Mouse (Mus musculus): ENCODE data around the gene Gm6793. TPM values are rescaled to one million over a fixed set of nuclear protein-coding genes. Genes with fewer than 3 reads are reported as not detected.
A peak's percentile ranks its signal among the peaks of the same experiment; 100 is the strongest.

Gm6793 gene
- total RNA-seq, 2 experiments from 2014 or later: 0.15 TPM; not detected in 1

DNA sequence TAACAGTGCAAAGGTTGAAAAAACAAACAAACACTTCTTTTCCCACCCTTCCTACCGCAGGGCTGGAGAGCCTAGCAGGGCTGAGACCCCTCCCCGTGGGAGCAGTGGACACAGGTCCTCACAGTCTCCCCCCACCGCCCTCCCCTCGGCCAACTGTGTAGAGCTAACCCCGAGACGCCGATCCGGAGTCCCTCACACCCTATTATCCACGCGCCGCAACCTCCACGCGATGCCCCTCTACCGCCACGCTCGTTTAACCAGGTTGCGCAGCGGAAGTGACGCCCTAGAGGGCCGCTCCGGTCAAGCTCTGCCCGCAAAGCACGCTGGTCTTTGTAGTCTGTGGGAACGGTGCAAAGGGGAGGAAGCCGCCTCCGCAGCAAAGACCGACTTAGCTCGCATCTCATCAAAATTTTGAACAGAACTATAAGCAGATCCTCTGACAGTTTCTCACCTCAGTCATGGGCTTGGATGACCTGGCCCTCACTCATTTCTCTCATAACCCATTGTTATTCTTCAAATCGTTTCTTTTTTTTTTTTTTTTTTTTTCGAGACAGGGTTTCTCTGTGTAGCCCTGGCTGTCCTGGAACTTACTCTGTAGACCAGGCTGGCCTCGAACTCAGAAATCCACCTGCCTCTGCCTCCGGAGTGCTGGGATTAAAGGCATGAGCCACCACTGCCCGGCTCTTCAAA is 22.7 kb downstream of the Gm6793 start, which contains the start of gene Adat1:
Gene Adat1 (minus strand): TSS at position 290 of the 690 bp plus-strand sequence.
- intact Hi-C loops (cut with DNase I): loop anchor here (2.0 kb wide), 1 partner anchor 51 kb away; the partner anchor contains the start of gene Gabarapl2

DNA sequence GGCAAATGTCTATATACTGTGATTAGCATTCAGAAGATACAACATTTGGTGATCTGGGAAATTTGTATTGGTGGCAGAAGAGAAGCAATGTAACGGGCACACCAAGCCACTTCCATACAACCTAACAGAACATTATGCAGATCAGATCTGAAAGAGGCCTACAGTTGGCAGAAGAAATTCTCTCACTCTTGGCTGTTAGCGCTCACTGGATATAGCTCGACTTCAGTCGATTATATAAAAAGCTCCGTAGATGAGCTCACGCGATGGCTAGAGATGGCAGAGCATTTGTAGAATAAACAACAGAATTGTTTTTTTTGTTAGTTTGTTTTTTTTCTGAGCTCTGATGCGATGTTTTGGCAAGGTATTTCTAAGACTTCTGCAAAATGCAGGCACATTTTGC is 23.6 kb downstream of the Gm6793 start:
- intact Hi-C loops (cut with DNase I): no loop called here

More for the DNA sequence above, 22.7 kb downstream of the Gm6793 start, which contains the start of gene Adat1:
- DNase-seq: peak; percentile 81 to 89

DNA sequence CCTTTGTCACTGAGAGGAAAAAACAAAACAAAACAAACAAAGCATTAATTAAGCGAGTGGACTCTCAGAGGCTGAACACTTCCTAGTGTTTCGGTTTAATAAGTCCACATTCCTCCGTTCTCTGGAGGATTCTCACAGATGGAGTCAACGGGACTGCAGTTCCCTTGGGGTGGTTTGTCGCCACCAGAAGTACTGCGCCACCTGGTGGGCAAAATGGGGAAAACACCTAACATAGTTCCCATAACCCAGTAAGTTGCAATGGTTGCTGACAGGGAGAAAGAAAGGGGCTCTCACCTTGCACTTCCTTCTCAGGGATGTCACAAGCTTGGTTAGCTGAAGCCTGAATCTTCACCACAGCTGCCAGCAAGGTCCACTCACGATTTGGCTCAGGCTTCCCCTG is 24.9 kb downstream of the Gm6793 start:
- intact Hi-C loops (cut with DNase I): loop anchor here (1.0 kb wide), 1 partner anchor 109 kb away; no protein-coding TSS in a partner anchor

More for the DNA sequence above, 23.6 kb downstream of the Gm6793 start:
- DNase-seq: no peak

DNA sequence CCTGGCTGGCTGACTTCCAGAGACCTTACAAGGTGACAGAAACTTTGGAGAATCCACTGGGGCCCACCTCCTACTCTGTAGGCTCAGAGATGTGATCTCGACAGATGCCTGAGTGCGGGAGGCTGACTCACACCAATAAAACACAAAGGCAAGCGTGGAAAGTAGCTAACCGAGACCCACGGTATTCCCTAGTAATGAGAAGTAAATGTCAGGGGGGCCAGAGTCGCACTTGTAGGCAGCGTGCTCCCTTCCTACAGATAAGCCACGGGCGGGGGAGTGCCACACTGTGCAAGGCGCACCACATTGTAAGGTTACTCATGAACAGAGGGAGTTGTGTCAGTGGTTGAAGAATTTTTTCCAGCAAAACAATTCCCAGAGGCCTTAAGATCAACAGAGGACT is 30.3 kb downstream of the Gm6793 start:
- DNase-seq: no peak
- intact Hi-C loops (cut with DNase I): no loop called here

More for the DNA sequence above, 24.9 kb downstream of the Gm6793 start:
- peak; percentile 77 to 88 for DNase-seq

DNA sequence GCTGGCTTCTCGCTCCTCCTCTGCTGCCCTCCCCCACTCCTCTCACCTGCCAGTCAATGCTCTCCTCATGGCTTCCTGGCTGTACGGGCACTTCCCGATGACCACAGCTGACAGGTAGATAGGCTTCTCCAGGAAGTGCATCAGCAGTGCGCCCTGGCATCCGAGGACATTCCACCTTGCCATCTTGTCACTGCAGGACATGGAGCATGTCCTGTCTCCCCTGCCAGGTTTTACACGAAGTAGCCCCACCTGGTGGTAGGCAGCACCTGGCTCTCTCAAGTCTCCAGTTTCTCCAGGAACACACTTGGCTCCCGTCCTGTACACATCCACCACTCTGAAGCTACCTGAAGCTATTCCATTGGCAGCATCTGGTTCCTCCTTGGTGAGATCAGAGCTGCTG is 32.7 kb downstream of the Gm6793 start:
- no peak for DNase-seq
- intact Hi-C loops (cut with DNase I): no loop called here

DNA sequence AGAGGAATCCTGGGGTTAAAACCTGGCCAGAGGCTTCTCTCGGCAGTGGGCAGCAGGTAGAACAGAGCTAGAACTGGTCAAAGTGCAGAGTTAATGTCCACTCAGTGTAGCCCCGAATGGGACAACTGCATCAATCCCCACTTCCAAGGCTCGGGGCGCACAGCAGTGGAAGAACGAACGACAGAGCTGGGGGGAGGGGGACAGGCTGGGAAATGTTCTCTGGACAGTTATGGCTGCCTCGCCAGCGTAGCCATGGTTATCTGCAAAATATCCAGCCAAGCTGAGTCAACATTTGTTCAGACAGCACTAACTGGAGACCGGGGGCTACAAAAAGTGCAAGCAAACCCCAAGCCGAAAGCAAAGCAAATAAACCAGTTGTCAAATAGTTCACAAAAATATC is 36.7 kb downstream of the Gm6793 start:
- DNase-seq: no peak
- intact Hi-C loops (cut with DNase I): no loop called here

DNA sequence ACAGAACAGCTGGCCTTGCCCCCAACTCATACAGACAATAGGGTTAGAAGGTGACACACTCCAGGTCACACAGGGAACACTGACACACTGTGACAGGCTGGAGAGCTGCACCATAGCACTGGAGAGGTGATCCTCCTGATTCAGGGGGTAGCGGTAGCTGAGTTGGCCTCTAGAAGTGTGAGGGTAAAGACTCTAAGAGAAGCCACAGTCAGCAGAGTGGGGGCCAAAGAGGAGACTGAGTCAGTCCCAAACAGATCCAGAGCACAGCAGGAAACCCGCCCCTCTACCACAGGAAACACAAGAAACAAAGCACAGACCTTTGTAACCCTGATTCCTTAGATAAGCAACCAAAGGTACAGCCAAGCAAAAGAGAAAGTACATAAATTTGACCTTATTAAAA is 38.5 kb downstream of the Gm6793 start:
- intact Hi-C loops (cut with DNase I): no loop called here
- no peak for DNase-seq

DNA sequence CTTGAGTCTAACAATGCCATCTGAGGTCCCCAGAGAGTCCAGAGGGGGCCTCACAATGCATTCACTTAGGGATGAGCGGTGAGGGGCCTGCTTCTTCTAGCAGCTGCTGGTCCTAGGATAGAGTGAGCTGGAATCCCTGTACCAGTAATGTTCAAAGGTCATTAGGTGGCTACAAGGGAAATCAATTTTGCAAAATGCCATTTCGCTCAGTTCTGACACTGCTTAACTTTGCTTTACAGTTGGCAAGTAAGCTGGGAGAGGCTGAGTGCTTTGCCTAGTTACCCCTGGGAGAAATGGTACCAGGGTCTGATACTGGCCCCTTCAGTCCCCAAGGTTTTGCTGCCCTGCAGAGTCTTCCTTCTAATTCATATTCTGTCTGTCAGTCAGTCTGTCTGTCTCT is 39.1 kb downstream of the Gm6793 start:
- intact Hi-C loops (cut with DNase I): no loop called here
- DNase-seq: no peak

DNA sequence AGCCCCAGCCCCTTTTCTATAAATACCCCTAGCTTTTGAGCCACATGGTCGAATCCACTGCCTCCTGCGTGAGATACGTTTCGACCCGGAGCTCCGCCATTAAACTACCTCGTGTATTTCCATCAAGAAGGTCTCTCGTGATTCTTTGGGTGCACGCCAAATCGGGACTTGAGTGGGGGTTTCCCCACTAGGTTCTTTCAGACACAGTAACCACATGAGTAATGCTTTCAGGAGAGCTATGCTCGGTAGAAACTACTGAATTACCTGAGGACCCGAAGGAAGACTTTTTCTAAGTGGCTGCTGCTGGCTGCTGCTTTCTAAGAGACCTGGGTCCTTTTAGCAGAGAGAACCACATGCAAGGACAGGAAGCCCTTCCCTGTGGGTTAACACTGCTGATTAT is 40.7 kb downstream of the Gm6793 start:
- intact Hi-C loops (cut with DNase I): no loop called here
- no peak for DNase-seq

DNA sequence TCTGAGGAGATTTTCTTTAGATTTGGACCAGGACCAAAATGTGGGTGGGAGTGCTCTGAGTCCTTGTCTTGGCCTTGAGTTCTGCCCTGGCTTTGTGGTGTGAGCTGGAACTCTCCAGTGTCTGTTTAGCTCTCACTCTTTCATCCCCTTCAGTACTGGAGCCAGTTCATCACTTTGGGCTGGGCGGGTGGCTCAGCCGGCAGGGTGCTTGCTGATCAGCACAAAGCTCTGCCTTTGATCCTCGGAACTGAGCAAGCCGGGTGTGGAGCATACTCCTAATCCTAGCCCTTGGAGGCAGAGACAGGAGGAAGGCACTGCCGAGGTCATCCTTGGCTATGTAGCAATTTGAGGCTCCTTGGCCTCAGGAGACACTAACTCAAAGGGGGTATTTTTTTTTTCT is 45.8 kb downstream of the Gm6793 start:
- intact Hi-C loops (cut with DNase I): no loop called here
- no peak for DNase-seq

DNA sequence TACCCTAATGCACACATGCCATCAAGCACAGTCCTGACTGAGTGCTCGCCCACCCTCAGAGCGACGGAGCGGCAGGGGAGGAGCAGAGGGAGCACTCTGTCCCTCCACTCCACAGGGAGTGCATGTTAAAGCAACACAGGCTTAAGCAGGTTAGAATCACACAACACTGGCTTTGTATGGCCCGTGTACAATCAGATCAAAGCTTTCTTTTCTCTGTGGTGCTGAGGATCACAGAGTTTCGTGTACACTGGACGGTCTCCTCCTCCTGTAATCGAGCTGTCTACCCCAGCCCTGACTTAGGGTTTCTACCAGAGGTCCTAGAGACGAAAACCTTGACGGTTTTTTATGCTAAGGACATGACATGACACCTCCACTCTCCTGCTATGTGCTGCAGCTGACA is 46.3 kb downstream of the Gm6793 start:
- DNase-seq: no peak
- intact Hi-C loops (cut with DNase I): no loop called here

DNA sequence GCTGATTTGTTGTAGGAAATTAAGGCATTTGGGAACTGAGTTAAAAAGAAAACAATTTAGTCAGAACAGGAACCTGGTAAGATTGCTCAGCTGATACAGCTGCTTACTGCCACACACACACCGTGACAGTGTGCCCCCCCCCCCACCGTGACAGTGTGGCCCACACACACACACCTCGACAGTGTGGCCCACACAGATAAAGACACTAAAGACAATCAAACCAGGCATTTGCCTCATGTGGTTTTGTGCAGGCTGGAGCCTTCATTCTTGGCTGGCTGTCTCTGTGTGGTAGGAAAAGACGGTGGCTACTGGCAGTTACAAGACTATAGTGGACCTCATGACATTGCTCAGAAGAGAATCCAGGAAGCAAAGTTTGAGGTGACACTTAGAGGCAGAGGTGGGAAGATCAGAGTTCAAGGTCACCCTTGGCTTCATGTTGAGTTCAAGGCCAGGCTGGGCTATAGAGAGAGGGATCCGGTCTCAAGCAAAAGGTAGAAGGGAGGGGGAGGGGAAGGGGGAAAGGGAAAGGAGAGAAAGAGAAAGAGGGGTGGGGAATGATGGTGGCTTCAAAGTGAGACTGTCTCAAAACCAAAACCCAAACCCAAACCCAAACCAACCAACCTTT is 47.5 kb downstream of the Gm6793 start:
- intact Hi-C loops (cut with DNase I): no loop called here
- no peak for DNase-seq

DNA sequence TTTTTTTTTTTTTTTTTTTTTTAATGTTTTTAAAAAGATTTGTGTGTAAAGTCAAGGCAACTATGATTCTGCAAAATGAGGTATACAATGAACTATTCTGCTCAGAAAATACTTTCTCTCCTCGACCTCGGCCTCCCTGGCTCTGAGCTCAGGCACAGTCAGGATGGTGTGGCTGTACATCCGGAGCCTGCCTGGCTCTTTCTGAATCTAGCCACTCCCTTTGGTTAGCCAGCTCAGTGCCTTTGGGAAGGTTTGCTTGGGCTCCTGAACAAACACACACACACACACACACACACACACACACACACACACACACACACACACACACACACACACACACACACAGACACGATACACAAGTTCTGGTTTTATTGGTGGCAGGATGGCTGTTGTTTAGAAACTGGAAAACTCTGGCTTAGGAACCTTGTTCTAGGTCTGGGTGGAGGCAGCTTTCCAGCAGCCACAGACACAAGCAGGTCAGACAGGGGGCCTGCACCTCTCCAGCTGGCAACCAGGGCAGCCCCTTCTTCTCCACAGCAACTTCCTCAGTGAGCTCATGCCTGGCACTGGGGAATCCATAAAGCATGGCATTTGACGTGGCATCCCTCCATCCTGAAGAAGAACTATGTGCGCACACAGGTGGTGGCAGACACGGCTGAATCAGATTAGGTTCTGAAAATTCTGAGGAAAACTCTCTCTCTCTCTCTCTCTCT is 49.8 kb downstream of the Gm6793 start:
- DNase-seq: no peak
- intact Hi-C loops (cut with DNase I): no loop called here

DNA sequence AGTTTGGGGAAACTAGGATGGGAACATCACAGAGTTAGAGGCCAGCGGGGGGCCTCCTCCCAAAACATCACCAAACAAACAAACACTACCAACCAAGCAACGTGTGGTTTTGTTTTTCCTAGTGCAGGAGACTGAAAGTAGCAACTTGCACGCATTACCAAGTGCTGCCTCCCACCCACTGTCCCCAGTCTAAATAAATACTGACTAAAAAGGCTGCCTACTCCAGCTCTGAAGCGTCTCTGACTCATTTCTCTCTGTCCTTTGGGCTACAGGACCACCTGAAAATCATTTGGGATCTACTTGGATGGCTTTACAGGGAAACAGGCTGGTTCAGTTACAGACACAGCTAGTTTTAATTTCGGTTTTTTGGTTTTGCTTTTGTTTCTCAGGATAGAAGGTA is 50.5 kb downstream of the Gm6793 start:
- intact Hi-C loops (cut with DNase I): no loop called here
- DNase-seq: no peak

DNA sequence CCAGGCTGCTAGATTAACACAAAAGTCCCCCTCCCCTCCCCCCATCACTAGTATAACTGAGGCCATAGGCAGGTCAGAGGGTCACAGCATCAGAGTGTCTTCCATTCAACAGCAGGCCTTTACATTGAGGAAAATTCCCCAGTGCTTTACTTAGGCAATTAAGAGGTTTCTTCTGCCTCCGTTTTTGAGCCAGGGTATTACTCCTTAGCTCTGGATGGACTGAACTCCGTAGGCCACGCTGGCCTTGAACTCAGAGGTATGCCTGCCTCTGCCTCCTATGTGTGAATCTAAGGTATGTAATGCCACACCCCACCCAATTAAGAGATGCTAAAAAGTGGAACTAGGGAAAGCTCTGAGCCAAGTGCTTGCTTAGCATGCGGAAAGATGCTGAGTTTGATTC is 51.3 kb downstream of the Gm6793 start:
- intact Hi-C loops (cut with DNase I): no loop called here
- DNase-seq: no peak

Other genes with a start within 250 kb of the Gm6793 start
- gene Cfdp1, start 160.7 kb downstream of the Gm6793 start, total RNA-seq (2021): 10 to 100 TPM; 32.1 to 36.4 TPM
- 1 to 10 TPM; 2.6 to 3.1 TPM for gene Tmem170, start 138.3 kb downstream of the Gm6793 start, total RNA-seq (2021)
- not detected for gene Chst5, start 104.6 kb downstream of the Gm6793 start, total RNA-seq (2021)
- 1 to 10 TPM; 1.7 to 2.0 TPM for gene Tmem231, start 81.2 kb downstream of the Gm6793 start, total RNA-seq (2021)
- gene Gabarapl2, start 74.3 kb downstream of the Gm6793 start, total RNA-seq (2021): 100 to 1,000 TPM; 128 to 136 TPM
- gene Adat1, start 22.7 kb downstream of the Gm6793 start, total RNA-seq (2021): 1 to 10 TPM; 1.9 to 2.2 TPM
- gene Kars, start 3.7 kb downstream of the Gm6793 start, total RNA-seq (2021): 10 to 100 TPM; 84.1 to 85.3 TPM
- gene Terf2ip, start 3.6 kb downstream of the Gm6793 start, total RNA-seq (2021): 10 to 100 TPM; 10.9 to 11.9 TPM